Mouse (Mus musculus): ENCODE data around the gene Irgm1. TPM values are rescaled to one million over a fixed set of nuclear protein-coding genes. Genes with fewer than 3 reads are reported as not detected.

Gene Irgm1
- total RNA-seq, 1 experiment = 5.7 TPM

DNA sequence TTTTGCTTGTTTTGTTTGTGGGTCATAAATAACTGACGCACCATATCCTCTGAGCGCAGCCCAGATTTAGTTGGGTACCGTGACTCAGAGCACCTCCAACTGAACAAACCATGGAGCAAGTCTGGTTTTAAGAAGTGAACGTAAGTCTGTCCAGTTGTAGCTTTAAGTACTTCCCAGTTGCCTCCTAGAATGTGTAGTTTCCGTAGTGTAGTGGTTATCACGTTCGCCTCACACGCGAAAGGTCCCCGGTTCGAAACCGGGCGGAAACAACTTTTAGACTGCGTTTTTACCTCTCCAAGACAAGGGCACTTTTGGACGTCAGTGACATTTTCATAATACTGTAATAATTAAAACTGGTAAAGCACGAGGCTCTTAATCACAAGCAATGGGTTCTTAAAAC lies 53.1 kb downstream of the Irgm1 start:
- peaks cover 5% of the 10 kb centered on the region for H3K36me3 ChIP-seq (ENCODE audit: control insufficient read depth, insufficient read depth, low read length, poor library complexity, severe bottlenecking)
- peak; percentile 91 for DNase-seq (ENCODE audit: low read depth, low spot score)
- in situ Hi-C loops (cut with MboI; ENCODE audit: low sequenced_read_pairs in 2 of 2, unreplicated experiment in 2 of 2) = no loop called here
- TF ChIP-seq CHD2 (IDR thresholded peaks at IDR 0.05; ENCODE audit: low read depth, low read length) (no peak), ZC3H11A (IDR thresholded peaks at IDR 0.05; ENCODE audit: borderline replicate concordance, low read depth, low read length) (no peak), ZNF384 (IDR thresholded peaks at IDR 0.05; ENCODE audit: low read depth, low read length) (no peak), MAFK (IDR thresholded peaks at IDR 0.05; ENCODE audit: insufficient read depth, low read depth, low read length) (peak; percentile 94), HCFC1 (IDR thresholded peaks at IDR 0.05; ENCODE audit: borderline replicate concordance, insufficient read depth, low read length) (no peak)
- no peak overlapping the region; the same call in 1 of the 2 replicates for H3K9ac ChIP-seq (ENCODE audit: insufficient read depth, low read depth, low read length, poor library complexity, severe bottlenecking)
- H3K9me3 ChIP-seq (ENCODE audit: control insufficient read depth, insufficient read depth, low read depth, low read length) = no peaks in the 10 kb centered on the region
- no peak overlapping the region for H3K27ac ChIP-seq (ENCODE audit: insufficient read depth, low read depth, low read length, poor library complexity, severe bottlenecking)
- peak overlapping the region; percentile 35 to 99 for H3K4me3 ChIP-seq (ENCODE audit: insufficient read depth in 1 of 2, low read depth in 1 of 2, low read length in 2 of 2, poor library complexity in 1 of 2, severe bottlenecking in 1 of 2)
- peaks cover 0 to 2% of the 10 kb centered on the region in 2 experiments; a peak in 1 of 4 replicates for H3K4me1 ChIP-seq (ENCODE audit: control insufficient read depth in 2 of 2, insufficient read depth in 2 of 2, low read length in 2 of 2, poor library complexity in 1 of 2)

DNA sequence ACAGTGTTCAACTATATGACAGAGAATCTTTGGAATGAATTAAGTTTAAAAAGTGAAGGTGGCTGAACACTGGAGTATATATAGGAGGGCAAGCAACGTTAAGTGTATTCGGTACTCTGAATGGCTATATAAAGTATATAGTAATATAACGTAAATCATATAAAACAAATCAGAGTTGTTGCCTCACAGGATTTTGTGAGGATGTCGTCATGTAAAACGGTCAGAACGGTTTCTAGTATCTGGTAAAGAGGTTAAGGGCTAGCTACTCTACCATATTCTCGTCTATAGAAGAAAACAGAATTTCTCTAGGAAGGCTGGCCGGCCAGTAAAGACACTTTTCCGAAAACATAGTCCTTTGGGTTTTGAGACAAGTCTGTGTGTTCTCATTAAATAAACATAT lies 53.7 kb downstream of the Irgm1 start:
- in situ Hi-C loops (cut with MboI; ENCODE audit: low sequenced_read_pairs in 2 of 2, unreplicated experiment in 2 of 2) = no loop called here
- Histone ChIP-seq H3K9ac (ENCODE audit: insufficient read depth, low read depth, low read length, poor library complexity, severe bottlenecking) (peak overlapping the region; percentile 45; the same call in 1 of the 2 replicates), H3K4me3 (ENCODE audit: insufficient read depth in 1 of 2, low read depth in 1 of 2, low read length in 2 of 2, poor library complexity in 1 of 2, severe bottlenecking in 1 of 2) (peak overlapping the region; percentile 96 to 99)

DNA sequence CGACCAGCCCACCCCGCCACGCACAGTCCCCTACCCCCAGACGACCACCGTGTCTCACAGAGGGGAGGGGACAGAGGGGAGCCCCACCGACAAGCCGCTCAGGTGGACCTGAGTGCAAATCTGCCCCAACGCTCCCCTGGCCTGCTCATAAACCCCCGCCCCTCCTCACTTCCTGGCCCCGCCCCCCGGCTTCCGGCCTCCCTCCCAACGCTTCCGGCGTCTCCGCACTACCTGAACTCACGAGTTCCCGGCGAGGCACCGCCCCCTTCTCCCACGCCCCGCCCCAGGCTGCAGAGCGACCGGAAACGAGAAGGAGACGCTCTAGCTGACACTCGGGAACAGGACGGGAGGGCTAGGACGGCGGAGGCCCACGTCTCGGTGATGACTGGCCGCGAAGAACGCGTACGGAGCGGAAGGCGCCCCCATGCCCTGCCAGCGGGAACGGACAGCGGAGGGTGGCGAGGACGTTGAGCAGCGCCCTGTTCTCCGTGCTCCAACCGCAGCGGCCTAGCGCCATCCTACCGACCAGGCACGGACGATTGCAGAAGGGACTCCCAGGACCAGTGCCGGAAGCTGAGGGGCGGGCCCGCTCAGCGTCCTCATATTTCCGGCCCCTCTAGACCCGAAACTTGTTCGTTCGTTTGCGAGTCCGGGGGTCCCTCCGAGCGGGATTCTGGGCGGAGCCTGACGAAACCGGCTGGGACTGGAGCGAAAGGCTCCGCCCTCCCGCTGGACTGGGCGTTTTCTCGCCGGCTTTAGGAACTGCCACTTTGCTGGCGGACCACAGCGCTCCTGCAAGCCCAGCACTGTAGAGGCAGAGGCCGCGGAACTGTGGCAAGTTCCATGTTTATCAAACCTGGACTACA lies 54.5 kb downstream of the Irgm1 start, which contains the start of gene Trim41:
Gene Trim41 (minus strand): TSS at position 554 of the 866 bp plus-strand sequence.
- peak within 1 kb of the TSS; percentile 98 for H3K27ac ChIP-seq (ENCODE audit: insufficient read depth, low read depth, low read length, poor library complexity, severe bottlenecking)
- TF ChIP-seq CHD2 (IDR thresholded peaks at IDR 0.05; ENCODE audit: low read depth, low read length) (no peak), HCFC1 (IDR thresholded peaks at IDR 0.05; ENCODE audit: borderline replicate concordance, insufficient read depth, low read length) (peak; percentile 80)
- peak; percentile 99 for DNase-seq (ENCODE audit: low read depth, low spot score)

More for the DNA sequence above, 53.7 kb downstream of the Irgm1 start:
- peaks cover 0 to 2% of the 10 kb centered on the region in 2 experiments; a peak in 1 of 4 replicates for H3K4me1 ChIP-seq (ENCODE audit: control insufficient read depth in 2 of 2, insufficient read depth in 2 of 2, low read length in 2 of 2, poor library complexity in 1 of 2)
- no peak for DNase-seq (ENCODE audit: low read depth, low spot score)
- no peak for TF ChIP-seq ZC3H11A (IDR thresholded peaks at IDR 0.05; ENCODE audit: borderline replicate concordance, low read depth, low read length)
- no peak for TF ChIP-seq HCFC1 (IDR thresholded peaks at IDR 0.05; ENCODE audit: borderline replicate concordance, insufficient read depth, low read length)
- TF ChIP-seq MAFK (IDR thresholded peaks at IDR 0.05; ENCODE audit: insufficient read depth, low read depth, low read length) = no peak
- TF ChIP-seq ZNF384 (IDR thresholded peaks at IDR 0.05; ENCODE audit: low read depth, low read length) = no peak
- TF ChIP-seq CHD2 (IDR thresholded peaks at IDR 0.05; ENCODE audit: low read depth, low read length) = no peak; the same call in 1 of the 2 replicates
- H3K27ac ChIP-seq (ENCODE audit: insufficient read depth, low read depth, low read length, poor library complexity, severe bottlenecking) = no peak overlapping the region; the same call in 1 of the 2 replicates
- no peaks in the 10 kb centered on the region for H3K9me3 ChIP-seq (ENCODE audit: control insufficient read depth, insufficient read depth, low read depth, low read length)
- H3K36me3 ChIP-seq (ENCODE audit: control insufficient read depth, insufficient read depth, low read length, poor library complexity, severe bottlenecking) = peaks cover 9% of the 10 kb centered on the region

DNA sequence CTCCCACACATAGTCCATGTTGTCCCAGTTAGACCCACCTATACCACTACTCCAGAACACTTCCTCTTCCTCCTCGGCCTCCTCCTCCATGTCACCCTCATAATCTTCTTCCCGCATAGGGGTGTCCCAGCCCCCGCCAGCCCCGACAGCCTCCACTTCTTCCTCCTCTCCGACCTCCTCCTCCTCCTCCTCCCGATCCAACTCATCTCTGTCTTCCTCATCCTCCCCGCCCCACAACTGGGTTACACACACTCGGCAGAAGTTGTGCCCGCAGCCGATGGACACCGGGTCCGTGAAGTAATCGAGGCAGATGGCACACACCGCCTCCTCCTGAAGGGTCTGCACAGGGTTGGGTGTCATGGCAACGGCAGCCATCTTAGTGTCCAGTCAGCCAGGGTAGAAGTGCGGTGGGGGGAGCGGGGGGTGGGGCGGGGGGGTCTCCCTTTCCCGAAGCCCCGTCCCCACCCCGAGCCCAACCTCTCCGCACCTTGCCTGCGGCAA lies 55.2 kb downstream of the Irgm1 start:
- no peak for DNase-seq (ENCODE audit: low read depth, low spot score)
- peak overlapping the region; percentile 88 for H3K9ac ChIP-seq (ENCODE audit: insufficient read depth, low read depth, low read length, poor library complexity, severe bottlenecking)
- H3K4me1 ChIP-seq (ENCODE audit: control insufficient read depth in 2 of 2, insufficient read depth in 2 of 2, low read length in 2 of 2, poor library complexity in 1 of 2) = peaks cover 0 to 2% of the 10 kb centered on the region in 2 experiments; a peak in 1 of 4 replicates
- peak overlapping the region; percentile 77 for H3K27ac ChIP-seq (ENCODE audit: insufficient read depth, low read depth, low read length, poor library complexity, severe bottlenecking)
- H3K4me3 ChIP-seq (ENCODE audit: insufficient read depth in 1 of 2, low read depth in 1 of 2, low read length in 2 of 2, poor library complexity in 1 of 2, severe bottlenecking in 1 of 2) = peak overlapping the region; percentile 96 to 99
- in situ Hi-C loops (cut with MboI; ENCODE audit: low sequenced_read_pairs in 2 of 2, unreplicated experiment in 2 of 2) = no loop called here
- H3K36me3 ChIP-seq (ENCODE audit: control insufficient read depth, insufficient read depth, low read length, poor library complexity, severe bottlenecking) = peaks cover 21% of the 10 kb centered on the region
- TF ChIP-seq ZNF384 (IDR thresholded peaks at IDR 0.05; ENCODE audit: low read depth, low read length) (no peak), ZC3H11A (IDR thresholded peaks at IDR 0.05; ENCODE audit: borderline replicate concordance, low read depth, low read length) (no peak), MAFK (IDR thresholded peaks at IDR 0.05; ENCODE audit: insufficient read depth, low read depth, low read length) (no peak), HCFC1 (IDR thresholded peaks at IDR 0.05; ENCODE audit: borderline replicate concordance, insufficient read depth, low read length) (no peak), CHD2 (IDR thresholded peaks at IDR 0.05; ENCODE audit: low read depth, low read length) (no peak)
- H3K9me3 ChIP-seq (ENCODE audit: control insufficient read depth, insufficient read depth, low read depth, low read length) = no peaks in the 10 kb centered on the region

More for the DNA sequence above, 54.5 kb downstream of the Irgm1 start, which contains the start of gene Trim41:
- Histone ChIP-seq H3K4me1 (ENCODE audit: control insufficient read depth in 2 of 2, insufficient read depth in 2 of 2, low read length in 2 of 2, poor library complexity in 1 of 2) (peaks cover 0 to 2% of the 10 kb centered on the region in 2 experiments; a peak in 1 of 4 replicates), H3K9me3 (ENCODE audit: control insufficient read depth, insufficient read depth, low read depth, low read length) (no peaks in the 10 kb centered on the region), H3K9ac (ENCODE audit: insufficient read depth, low read depth, low read length, poor library complexity, severe bottlenecking) (peak within 1 kb of the TSS; percentile 98), H3K36me3 (ENCODE audit: control insufficient read depth, insufficient read depth, low read length, poor library complexity, severe bottlenecking) (peaks cover 15% of the 10 kb centered on the region), H3K4me3 (ENCODE audit: insufficient read depth in 1 of 2, low read depth in 1 of 2, low read length in 2 of 2, poor library complexity in 1 of 2, severe bottlenecking in 1 of 2) (peak within 1 kb of the TSS; percentile 96 to 99)
- in situ Hi-C loops (cut with MboI; ENCODE audit: low sequenced_read_pairs in 2 of 2, unreplicated experiment in 2 of 2) = no loop called here
